Mouse (Mus musculus): Measurements from ENCODE around the gene Timeless. TPM values are rescaled to one million over a fixed set of nuclear protein-coding genes. Genes with fewer than 3 reads are reported as not detected.
"Not testable (repeated sequence)": the region's sequence is repeated elsewhere in the genome, so short reads cannot be mapped to it uniquely, and the experiment has no call there.

Timeless gene
- total RNA-seq (2017) = 13.6 and 17.5 TPM in 2 replicates

GRCm38 (mm10) chr10:128231697-128232419 is at the start of gene Timeless:
TSS of gene Timeless (plus strand) at chr10:128232065.
- peak; percentile 36 for ATAC-seq (ENCODE audit: extremely low read depth, insufficient number of reproducible peaks, low FRiP score, poor library complexity, severe bottlenecking)

DNA sequence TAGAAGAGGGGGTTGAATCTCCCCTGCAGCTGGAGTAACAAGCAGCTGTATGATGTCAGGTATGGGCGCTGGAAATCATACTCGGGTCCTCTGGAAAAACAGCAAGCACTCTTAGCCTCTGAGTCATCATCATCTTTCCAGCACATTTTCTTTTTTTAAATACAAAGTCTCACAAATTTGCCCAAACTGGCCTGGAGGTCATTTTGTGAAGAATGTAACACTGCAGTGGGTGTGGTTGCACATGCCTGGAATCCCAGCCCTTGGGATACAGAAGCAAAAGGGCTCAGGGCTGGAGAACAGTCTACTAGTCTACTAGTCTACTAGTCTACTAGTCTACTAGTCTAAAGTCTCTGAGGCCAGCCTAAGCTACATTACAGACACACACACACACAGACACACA is 47.6 kb upstream of the Timeless start:
- ATAC-seq (ENCODE audit: extremely low read depth, insufficient number of reproducible peaks, low FRiP score, poor library complexity, severe bottlenecking) = no peak

- no peak for ATAC-seq (ENCODE audit: extremely low read depth, insufficient number of reproducible peaks, low FRiP score, poor library complexity, severe bottlenecking)
These were observed 46.5 kb upstream of the Timeless start for GRCm38 (mm10) chr10:128185277-128185940.

DNA sequence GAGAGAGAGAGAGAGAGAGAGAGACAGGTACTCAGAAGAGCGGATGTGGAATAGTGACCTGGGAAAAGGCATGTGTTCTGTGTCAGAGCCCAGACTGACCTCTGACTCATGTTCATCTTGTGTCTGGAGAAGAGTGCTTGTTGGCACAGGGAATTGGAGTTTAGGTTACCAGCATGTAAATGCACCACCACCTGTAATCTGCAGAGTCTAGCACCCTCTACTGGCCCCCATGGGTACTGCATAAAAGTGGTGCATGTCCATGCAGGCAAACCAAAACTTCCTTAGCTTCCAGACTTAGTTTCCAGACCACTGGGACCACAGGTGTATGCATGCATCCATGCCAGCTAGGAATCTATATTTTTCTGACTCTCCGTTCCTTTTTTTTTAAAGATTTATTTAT is 45.9 kb upstream of the Timeless start:
- peak; percentile 90 for ATAC-seq (ENCODE audit: extremely low read depth, insufficient number of reproducible peaks, low FRiP score, poor library complexity, severe bottlenecking)

GRCm38 (mm10) chr10:128187181-128187605 is 44.7 kb upstream of the Timeless start:
- no peak for ATAC-seq (ENCODE audit: extremely low read depth, insufficient number of reproducible peaks, low FRiP score, poor library complexity, severe bottlenecking)

DNA sequence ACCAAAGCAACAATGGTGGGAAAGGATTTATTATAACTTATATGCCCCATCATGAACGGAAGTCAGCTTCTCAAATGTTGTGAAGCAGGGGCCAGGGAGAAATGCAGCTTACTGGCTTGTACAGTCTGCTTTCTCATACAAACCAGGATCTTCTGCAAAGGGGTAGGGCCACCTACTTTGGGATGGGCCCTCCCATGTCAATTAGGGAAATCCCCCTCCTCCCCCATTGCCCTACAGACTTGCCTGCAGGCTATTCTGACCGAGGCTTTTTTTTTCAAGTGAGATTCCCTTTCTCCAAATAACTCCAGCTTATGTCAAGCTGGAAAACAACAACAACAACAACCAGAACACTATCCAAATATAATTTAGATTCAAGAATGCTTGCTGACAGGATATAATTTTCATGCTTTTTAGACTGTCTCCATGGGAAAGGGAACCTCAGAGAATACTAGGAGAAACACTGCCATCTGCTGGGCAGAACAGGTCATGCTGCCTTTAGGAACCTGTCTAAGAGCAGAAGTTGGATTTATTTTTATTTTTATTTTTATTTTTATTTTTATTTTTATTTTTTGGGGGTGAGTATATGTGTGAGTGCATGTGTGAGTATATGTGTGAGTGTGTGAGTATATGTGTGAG is 43.5 kb upstream of the Timeless start:
- peak; percentile 66 for ATAC-seq (ENCODE audit: extremely low read depth, insufficient number of reproducible peaks, low FRiP score, poor library complexity, severe bottlenecking)

- ATAC-seq (ENCODE audit: extremely low read depth, insufficient number of reproducible peaks, low FRiP score, poor library complexity, severe bottlenecking) = no peak
These were observed 40.4 kb upstream of the Timeless start for GRCm38 (mm10) chr10:128191472-128191871.

DNA sequence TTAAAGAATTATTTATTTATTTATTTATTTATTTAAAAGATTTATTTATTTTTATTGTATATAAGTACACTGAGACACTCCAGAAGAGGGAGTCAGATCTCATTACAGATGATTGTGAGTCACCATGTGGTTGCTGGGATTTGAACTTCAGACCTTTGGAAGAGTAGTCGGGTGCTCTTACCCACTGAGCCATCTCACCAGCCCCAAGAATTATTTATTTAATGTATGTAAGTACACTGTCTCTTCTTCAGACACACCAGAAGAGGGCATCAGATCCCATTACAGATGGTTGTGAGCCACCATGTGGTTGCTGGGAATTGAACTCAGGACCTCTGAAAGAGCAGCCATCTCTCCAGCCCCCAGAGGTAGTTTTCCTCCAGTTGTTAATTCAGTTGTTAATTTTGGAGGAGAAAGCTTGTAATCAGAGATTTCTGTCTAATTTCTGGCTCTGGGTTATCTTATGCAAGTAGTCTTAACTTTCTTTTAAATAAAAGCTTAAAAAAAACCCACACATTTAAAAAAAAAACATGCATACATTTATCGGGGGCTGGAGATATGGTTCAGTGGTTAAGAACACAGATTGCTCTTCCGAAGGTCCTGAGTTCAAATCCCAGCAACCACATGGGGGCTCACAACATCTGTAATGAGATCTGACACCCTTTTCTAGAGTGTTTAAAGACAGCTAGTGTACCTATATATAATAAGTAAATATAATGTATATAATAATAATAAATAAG is 39.7 kb upstream of the Timeless start:
- not testable (repeated sequence) for ATAC-seq (ENCODE audit: extremely low read depth, insufficient number of reproducible peaks, low FRiP score, poor library complexity, severe bottlenecking)

DNA sequence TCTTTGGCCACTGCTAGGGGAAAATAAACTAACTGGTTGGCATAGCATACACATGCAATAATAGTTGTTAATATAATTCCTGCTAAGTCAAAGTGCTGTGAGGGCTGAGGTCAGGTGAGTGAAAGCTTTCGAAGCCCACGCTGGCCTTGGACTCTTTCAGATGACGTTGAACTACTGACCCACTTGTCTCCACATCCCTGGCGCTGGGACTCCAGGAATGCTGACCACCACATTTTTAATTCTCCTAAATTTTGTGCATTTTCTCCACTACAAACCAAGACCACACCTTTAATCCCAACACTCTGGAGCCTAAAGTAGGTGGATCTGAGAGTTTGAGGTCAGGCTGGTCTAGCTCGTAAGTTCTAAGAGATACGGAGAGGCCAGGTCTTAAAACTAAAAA is 38.8 kb upstream of the Timeless start:
- no peak for ATAC-seq (ENCODE audit: extremely low read depth, insufficient number of reproducible peaks, low FRiP score, poor library complexity, severe bottlenecking)

- ATAC-seq (ENCODE audit: extremely low read depth, insufficient number of reproducible peaks, low FRiP score, poor library complexity, severe bottlenecking) = peak; percentile 68
These were observed 37.8 kb upstream of the Timeless start, which contains the start of gene Gls2 for GRCm38 (mm10) chr10:128194024-128194550. TSS of gene Gls2 (plus strand) at chr10:128194457.

DNA sequence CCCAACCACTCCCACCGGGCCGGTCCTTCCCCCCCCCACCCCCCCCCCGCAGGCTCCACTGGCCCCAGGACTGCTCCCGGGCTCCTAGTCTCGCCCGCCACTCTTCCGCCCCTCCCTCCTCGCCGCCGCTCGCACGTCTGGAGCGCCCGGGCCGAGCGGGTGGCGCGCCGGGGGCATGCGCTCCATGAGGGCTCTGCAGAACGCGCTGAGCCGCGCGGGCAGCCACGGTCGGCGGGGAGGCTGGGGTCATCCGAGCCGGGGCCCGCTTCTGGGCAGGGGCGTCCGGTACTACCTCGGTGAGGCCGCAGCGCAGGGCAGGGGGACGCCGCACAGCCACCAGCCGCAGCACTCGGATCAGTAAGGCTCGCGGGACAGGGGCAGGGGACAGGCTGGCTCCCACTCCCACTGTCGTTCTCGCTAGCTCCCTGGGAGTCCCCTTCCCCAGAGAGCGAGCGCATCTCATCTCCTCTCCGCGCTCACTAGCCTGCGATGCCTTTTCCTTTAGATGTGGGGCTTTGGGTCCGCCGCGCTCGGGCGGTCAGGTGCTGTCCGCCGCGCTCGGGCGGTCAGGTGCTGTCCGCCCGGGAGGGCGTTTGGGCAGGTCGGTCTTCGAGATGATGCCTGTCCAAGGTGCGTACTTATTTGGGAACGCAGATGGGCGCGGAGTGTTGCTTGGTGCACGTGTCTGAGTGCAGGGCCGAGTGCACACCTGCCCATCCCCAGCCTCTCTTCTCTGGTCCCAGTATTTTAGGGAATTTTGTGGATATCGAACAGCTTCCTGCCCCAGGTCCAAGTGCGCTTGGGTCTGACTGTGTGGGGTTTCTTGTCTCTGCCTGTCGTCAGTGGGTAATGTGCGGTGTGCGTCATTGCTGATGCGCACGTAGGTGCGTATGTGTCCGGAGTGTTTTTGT is 37.1 kb upstream of the Timeless start:
- no peak for ATAC-seq (ENCODE audit: extremely low read depth, insufficient number of reproducible peaks, low FRiP score, poor library complexity, severe bottlenecking)

DNA sequence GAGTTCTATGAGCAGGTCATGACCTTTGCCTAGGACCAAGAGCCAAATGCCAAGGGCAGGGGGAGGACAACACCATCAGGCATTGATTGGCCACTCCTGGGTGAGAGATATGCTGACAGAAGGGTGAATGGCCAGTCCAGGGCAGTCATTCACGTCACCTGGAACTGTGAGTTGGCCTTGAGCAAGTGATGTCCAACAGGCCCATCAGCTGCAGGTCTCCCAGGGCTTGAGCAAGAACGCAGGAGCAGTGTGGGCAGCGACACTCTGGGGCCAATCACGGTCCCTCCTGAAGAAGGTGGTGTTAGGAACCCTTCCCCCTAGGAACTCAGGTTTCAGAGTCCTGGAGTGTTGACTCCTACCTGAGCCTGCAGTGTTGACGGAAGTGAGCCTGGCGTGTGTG is 30.0 kb upstream of the Timeless start:
- no peak for ATAC-seq (ENCODE audit: extremely low read depth, insufficient number of reproducible peaks, low FRiP score, poor library complexity, severe bottlenecking)

- no peak for ATAC-seq (ENCODE audit: extremely low read depth, insufficient number of reproducible peaks, low FRiP score, poor library complexity, severe bottlenecking)
These were observed 26.9 kb upstream of the Timeless start for GRCm38 (mm10) chr10:128204941-128205340.

DNA sequence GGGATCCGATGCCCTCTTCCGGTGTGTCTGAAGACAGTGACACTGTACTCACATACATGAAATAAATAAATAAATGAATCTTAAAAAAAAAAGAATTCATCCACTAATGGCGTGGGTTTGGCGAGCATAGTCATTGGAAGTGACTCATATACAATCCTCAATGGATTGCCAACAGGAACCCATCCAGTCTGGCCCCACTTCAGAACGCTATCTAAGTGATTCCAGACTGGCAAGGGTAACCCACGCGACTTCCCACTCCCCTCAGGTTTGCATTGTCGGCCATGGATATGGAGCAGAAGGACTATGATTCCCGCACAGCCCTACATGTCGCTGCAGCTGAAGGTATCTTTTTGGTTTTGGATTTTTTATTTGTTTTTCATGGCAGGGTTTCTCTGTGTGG is 23.5 kb upstream of the Timeless start:
- no peak for ATAC-seq (ENCODE audit: extremely low read depth, insufficient number of reproducible peaks, low FRiP score, poor library complexity, severe bottlenecking)

GRCm38 (mm10) chr10:128209311-128210009 is 22.4 kb upstream of the Timeless start:
- no peak for ATAC-seq (ENCODE audit: extremely low read depth, insufficient number of reproducible peaks, low FRiP score, poor library complexity, severe bottlenecking)

GRCm38 (mm10) chr10:128210131-128210530 is 21.7 kb upstream of the Timeless start:
- no peak for ATAC-seq (ENCODE audit: extremely low read depth, insufficient number of reproducible peaks, low FRiP score, poor library complexity, severe bottlenecking)

DNA sequence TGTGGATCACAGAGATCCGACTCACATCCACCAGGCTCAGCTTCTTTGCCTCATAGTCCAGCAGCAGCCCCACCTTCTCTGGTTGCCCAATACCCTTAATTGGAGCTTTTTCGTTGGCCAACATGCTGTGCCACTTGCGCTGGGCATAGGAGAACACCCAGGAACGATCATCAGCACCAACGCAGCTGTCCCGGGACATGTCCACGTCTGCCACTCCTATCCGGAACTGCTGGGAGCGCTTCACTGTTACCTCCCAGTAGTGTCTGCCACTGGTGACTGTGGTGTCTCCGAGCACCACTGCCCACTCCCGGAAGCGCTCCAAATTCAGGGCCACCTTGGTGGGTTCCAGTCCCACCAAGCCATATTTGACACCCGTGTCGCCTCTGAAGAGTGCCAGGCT is 20.9 kb upstream of the Timeless start:
- ATAC-seq (ENCODE audit: extremely low read depth, insufficient number of reproducible peaks, low FRiP score, poor library complexity, severe bottlenecking) = no peak

Data from neutrophil, adult 5-6 weeks (primary cell).